Mouse (Mus musculus) embryonic facial prominence, embryonic 14.5 days (tissue): ENCODE measurements around the gene Epyc. TPM values are rescaled to one million over a fixed set of nuclear protein-coding genes. Genes with fewer than 3 reads are reported as not detected.

Experiments
- ATAC-seq: fragments of 200-750 bp; cut with Nextera tagmentation; 2 replicates; pipeline ENCODE4 v1.8.0; 2017; ENCODE audit warnings: low read depth, moderate number of reproducible peaks, moderate TSS enrichment
- DNase-seq: peaks from one replicate; pipeline ENCODE4 v3.0.0-alpha.2; 2015; ENCODE audit warnings: low spot score
- H3K27ac ChIP-seq: fragments of 300-500 bp; sonication (generic); replicated peaks from 2 replicates; pipeline ENCODE4 v1.5.1; 2014; ENCODE audit warnings: low read depth, mild to moderate bottlenecking, low read length, moderate library complexity
- H3K27me3 ChIP-seq: fragments of 300-500 bp; sonication (generic); replicated peaks from 2 replicates; pipeline ENCODE4 v1.6.1; 2014; ENCODE audit warnings: low read length; ENCODE audit not compliant: control insufficient read depth, insufficient read depth
- H3K36me3 ChIP-seq: fragments of 300-500 bp; sonication (generic); 2 replicates; pipeline ENCODE4 v1.6.1; 2014; ENCODE audit warnings: low read length, mixed read lengths; ENCODE audit not compliant: control insufficient read depth, insufficient read depth
- H3K4me1 ChIP-seq: fragments of 300-500 bp; sonication (generic); 2 replicates; pipeline ENCODE4 v1.6.1; 2014; ENCODE audit warnings: antibody characterized with exemption, low read length; ENCODE audit not compliant: control insufficient read depth, insufficient read depth
- H3K4me2 ChIP-seq: fragments of 300-500 bp; sonication (generic); 2 replicates; pipeline ENCODE4 v1.6.1; 2014; ENCODE audit warnings: low read depth, mild to moderate bottlenecking, low read length, moderate library complexity, mixed read lengths
- H3K4me3 ChIP-seq: fragments of 300-500 bp; sonication (generic); 2 replicates; pipeline ENCODE4 v1.5.1; 2014; ENCODE audit warnings: low read depth, mild to moderate bottlenecking, low read length
- H3K9ac ChIP-seq: fragments of 300-500 bp; sonication (generic); 2 replicates; pipeline ENCODE4 v1.6.1; 2014; ENCODE audit warnings: low read depth, mild to moderate bottlenecking, low read length, moderate library complexity, mixed read lengths
- H3K9me3 ChIP-seq: fragments of 300-500 bp; sonication (generic); 2 replicates; pipeline ENCODE4 v1.6.1; 2016; ENCODE audit warnings: low read length; ENCODE audit not compliant: control insufficient read depth
- WGBS: fragments of 180-500 bp; shearing (Covaris S2); extraction: QIAGEN DNeasy Blood & Tissue Kit; methylation state at CpG from one replicate; pipeline ENCODE4 v1.1.7; 2014; 5-methylcytosine and 5-hydroxymethylcytosine counted together
- polyA plus RNA-seq: library from polyadenylated mRNA; unstranded; fragments of >200 nt; fragmentation: Nextera tagmentation; extraction: Ambion mirVana; gene quantifications from 2 replicates; pipeline ENCODE4 v1.2.1, GENCODE M21; 2014

Gene Epyc
- polyA plus RNA-seq, 1 experiment from 2014 or later: 27.9 TPM

DNA sequence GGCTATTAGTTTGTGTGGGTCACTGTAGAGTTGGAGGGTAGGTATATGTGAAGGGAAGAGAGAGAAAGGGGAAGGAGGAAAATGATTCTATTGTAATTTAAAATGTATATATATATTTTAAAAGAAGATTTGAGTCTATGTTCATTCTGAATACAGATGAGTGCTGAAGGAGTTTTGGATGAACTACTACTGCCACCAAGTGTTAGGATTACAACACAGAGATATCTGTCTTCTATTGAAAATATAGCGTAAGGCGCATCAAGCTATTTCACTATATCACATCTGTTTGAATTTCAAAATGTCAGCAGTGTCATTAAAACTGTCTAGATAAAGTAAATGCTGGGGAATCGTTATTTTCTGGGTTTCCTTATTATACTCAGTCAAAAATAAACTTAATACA is 45.6 kb downstream of the Epyc start:
- peak; percentile 68 for DNase-seq
- no peak overlapping the region for H3K27ac ChIP-seq
- H3K9ac ChIP-seq: no peak overlapping the region
- 59% methylated on average over 3 of the region's 3 CpGs for WGBS
- no peak for ATAC-seq
- H3K4me1 ChIP-seq: no peaks in the 10 kb centered on the region
- no peaks in the 10 kb centered on the region for H3K36me3 ChIP-seq
- H3K9me3 ChIP-seq: no peaks in the 10 kb centered on the region; the same call in 1 of the 2 replicates
- no peak overlapping the region for H3K4me2 ChIP-seq
- no peaks in the 10 kb centered on the region for H3K27me3 ChIP-seq
- no peak overlapping the region for H3K4me3 ChIP-seq

DNA sequence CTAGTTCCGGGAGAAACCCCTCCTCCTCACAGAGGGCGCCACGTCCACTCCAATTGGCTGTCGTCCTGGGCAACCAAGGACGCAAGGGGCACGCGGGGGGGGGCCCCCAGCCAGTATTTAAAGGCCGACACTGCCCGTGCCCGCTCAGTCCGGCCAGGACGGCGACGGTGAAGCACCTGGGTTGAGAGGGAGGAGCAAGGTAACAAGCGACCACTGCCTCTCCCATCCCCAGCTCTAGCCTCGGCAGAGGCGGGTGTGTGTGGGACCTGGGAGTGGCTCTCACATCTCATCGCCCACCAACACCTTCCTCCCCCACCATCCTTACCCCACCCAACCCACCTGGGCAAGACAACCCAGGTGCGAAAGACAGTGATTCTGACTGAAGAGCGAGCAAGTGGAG is 49.0 kb downstream of the Epyc start, which contains the start of gene Ccer1:
TSS of gene Ccer1 (plus strand) at position 147 of the 400 bp plus-strand sequence.
- Histone ChIP-seq H3K4me2 (no peak within 1 kb of the TSS), H3K4me1 (no peaks in the 10 kb centered on the region), H3K36me3 (no peaks in the 10 kb centered on the region), H3K9ac (no peak within 1 kb of the TSS), H3K4me3 (no peak within 1 kb of the TSS), H3K27ac (no peak within 1 kb of the TSS), H3K27me3 (no peaks in the 10 kb centered on the region), H3K9me3 (peaks cover 3% of the 10 kb centered on the region; the same call in 1 of the 2 replicates)
- no peak for ATAC-seq
- 75% methylated on average over 20 of the region's 20 CpGs for WGBS
- DNase-seq: no peak

GRCm38 (mm10) chr10:97693398-97694135 is 49.7 kb downstream of the Epyc start:
- Histone ChIP-seq H3K4me2 (no peak overlapping the region), H3K4me1 (no peaks in the 10 kb centered on the region), H3K4me3 (no peak overlapping the region), H3K27ac (no peak overlapping the region), H3K9me3 (peaks cover 3% of the 10 kb centered on the region; the same call in 1 of the 2 replicates), H3K36me3 (no peaks in the 10 kb centered on the region), H3K27me3 (no peaks in the 10 kb centered on the region), H3K9ac (no peak overlapping the region)
- DNase-seq (no peak), ATAC-seq (no peak)
- WGBS: 92% methylated on average over 37 of the region's 37 CpGs

GRCm38 (mm10) chr10:97702321-97702720 is 58.5 kb downstream of the Epyc start:
- no peaks in the 10 kb centered on the region for H3K36me3 ChIP-seq
- no peaks in the 10 kb centered on the region for H3K4me1 ChIP-seq
- H3K27me3 ChIP-seq: no peaks in the 10 kb centered on the region
- DNase-seq (no peak), ATAC-seq (no peak)
- H3K9ac ChIP-seq: no peak overlapping the region
- H3K4me3 ChIP-seq: no peak overlapping the region
- H3K27ac ChIP-seq: no peak overlapping the region
- H3K4me2 ChIP-seq: no peak overlapping the region
- H3K9me3 ChIP-seq: no peaks in the 10 kb centered on the region

- H3K4me1 ChIP-seq: no peaks in the 10 kb centered on the region
- H3K4me3 ChIP-seq: no peak overlapping the region
- ATAC-seq (no peak), DNase-seq (peak; percentile 82)
- no peak overlapping the region for H3K9ac ChIP-seq
- WGBS: 43% methylated on average over 1 of the region's 1 CpGs
- no peak overlapping the region for H3K4me2 ChIP-seq
- no peaks in the 10 kb centered on the region for H3K36me3 ChIP-seq
- H3K9me3 ChIP-seq: no peaks in the 10 kb centered on the region
- no peaks in the 10 kb centered on the region for H3K27me3 ChIP-seq
- H3K27ac ChIP-seq: no peak overlapping the region
Measured at GRCm38 (mm10) chr10:97704562-97704961, 60.7 kb downstream of the Epyc start.

DNA sequence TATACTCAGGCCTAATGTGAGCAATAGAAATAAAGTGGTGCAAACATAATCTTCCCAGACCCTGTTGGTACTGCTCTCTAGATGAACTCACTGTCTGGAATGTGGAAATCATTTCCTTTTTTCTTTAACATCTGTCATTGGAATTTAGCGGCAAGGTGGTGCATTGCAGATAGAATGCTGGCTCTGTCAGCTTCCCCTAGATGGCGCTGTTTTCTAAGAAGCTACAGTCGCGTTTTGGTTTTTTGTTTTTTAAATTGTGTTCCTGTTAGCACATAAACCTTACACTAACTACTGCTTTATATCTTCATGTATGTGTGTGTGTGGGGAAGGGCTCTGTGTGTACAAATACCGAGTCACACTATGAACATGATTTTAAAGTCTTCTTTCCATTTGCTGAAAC is 68.8 kb downstream of the Epyc start:
- Histone ChIP-seq H3K9ac (no peak overlapping the region), H3K27me3 (no peaks in the 10 kb centered on the region), H3K4me1 (no peaks in the 10 kb centered on the region), H3K36me3 (no peaks in the 10 kb centered on the region), H3K27ac (no peak overlapping the region), H3K4me3 (no peak overlapping the region), H3K4me2 (no peak overlapping the region), H3K9me3 (no peaks in the 10 kb centered on the region)
- DNase-seq (peak; percentile 84), ATAC-seq (peak; percentile 68; the same call in 1 of the 2 replicates)
- WGBS: 2% methylated on average over 5 of the region's 5 CpGs

DNA sequence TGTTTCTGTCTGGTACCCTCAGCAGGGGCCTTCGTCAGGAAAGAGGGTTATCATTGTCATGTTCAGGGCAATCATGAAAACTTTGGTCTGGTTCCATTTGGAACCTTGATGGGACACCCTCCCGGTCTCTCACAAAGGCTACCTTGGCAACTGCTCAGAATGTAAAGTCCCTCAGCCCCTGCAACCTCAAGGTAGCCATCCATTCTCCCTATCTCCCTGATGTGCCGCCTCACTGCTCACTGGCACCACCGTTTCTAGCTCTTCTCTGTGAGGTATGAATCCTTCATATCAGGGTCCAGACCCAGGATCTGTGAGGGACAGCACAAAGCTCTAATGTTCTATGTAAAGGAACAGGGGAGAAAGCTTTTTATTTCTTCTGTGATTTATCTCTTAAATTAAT is 70.7 kb downstream of the Epyc start:
- H3K9me3 ChIP-seq: no peaks in the 10 kb centered on the region
- H3K27me3 ChIP-seq: no peaks in the 10 kb centered on the region
- H3K4me1 ChIP-seq: no peaks in the 10 kb centered on the region
- ATAC-seq (no peak), DNase-seq (no peak)
- H3K36me3 ChIP-seq: no peaks in the 10 kb centered on the region
- no peak overlapping the region for H3K4me2 ChIP-seq
- H3K4me3 ChIP-seq: no peak overlapping the region
- no peak overlapping the region for H3K27ac ChIP-seq
- H3K9ac ChIP-seq: no peak overlapping the region
- WGBS: 83% methylated on average over 4 of the region's 4 CpGs

DNA sequence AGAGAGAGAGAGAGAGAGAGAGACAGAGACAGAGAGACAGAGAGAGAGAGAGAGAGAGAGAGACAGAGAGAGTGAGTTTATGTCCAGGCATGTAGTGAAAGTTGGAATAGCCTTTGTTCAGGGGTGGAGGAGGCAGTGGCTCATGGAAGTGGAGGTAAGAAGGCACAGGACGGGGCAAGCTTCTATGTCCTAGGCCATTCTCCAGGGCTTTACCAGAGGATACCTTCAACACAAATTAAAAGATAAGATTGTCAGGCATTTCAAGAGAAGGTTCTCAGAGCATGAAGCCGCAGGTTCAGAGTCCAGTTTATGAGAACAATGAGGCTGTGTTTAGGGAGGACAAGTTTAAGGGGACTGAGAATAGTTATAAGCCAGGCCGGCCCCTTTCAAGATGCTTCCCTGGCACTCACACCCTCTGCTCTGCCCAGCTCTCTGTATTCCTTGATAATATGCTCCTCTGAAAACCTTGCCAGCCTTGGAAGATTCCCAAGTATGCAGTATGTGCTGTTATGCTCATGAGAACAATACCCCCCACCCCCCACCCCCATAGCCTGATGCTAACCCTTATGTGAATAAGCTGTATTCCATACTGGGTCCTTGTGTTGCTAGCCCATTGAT is 71.5 kb downstream of the Epyc start:
- no peak overlapping the region for H3K4me3 ChIP-seq
- WGBS: 73% methylated on average over 3 of the region's 3 CpGs
- DNase-seq (no peak), ATAC-seq (no peak)
- H3K9ac ChIP-seq: no peak overlapping the region
- no peak overlapping the region for H3K27ac ChIP-seq
- no peak overlapping the region for H3K4me2 ChIP-seq
- no peaks in the 10 kb centered on the region for H3K27me3 ChIP-seq
- no peaks in the 10 kb centered on the region for H3K9me3 ChIP-seq
- H3K36me3 ChIP-seq: no peaks in the 10 kb centered on the region
- no peaks in the 10 kb centered on the region for H3K4me1 ChIP-seq

DNA sequence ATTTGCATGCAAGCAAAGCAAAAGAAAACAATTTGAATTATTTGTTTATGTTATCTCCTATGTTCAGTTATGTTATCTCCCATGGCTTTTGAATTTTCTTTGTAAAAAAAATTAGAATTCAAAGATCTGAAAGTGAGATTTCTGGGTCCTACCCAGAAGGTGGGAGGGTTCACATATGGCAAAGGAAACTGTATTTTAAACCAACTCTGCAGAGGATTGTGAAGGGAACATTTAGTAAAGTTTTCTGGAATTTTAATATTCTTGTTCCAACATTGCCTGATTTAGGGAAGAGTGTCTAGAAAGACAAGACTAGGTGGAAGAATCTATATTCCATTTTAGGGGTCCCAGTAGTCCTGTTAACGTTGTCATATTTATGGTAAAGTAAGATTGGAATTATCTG is 73.4 kb downstream of the Epyc start:
- Histone ChIP-seq H3K4me3 (no peak overlapping the region), H3K27me3 (no peaks in the 10 kb centered on the region), H3K4me1 (no peaks in the 10 kb centered on the region), H3K4me2 (no peak overlapping the region), H3K36me3 (no peaks in the 10 kb centered on the region), H3K27ac (no peak overlapping the region), H3K9me3 (no peaks in the 10 kb centered on the region), H3K9ac (no peak overlapping the region)
- DNase-seq (no peak), ATAC-seq (no peak)
- WGBS: 67% methylated on average over 1 of the region's 1 CpGs
